9 mouse cellular contexts compared by ENCODE assay signal in genomic region chr6:89281492-89282332, GRCm38 (mm10).
DNase-seq lines count a peak whose midpoint lies in the region; ATAC-seq lines count a peak whose summit lies in the region.
"Had no signal": no experiment of that assay in that cellular context is flagged by ENCODE, and none has a peak within 500 bp of the region (broad histone marks: within the 10 kb centered on the region; RNA-seq: fewer than 3 reads in every experiment).

No protein-coding gene starts in this region.

- H3K4me2 ChIP-seq in lung, embryonic 16.5 days (ENCODE audit: low read depth, low read length) = peak overlapping the region; percentile 19; the same call in 1 of the 2 replicates
- peak overlapping the region; percentile 26 for H3K4me2 ChIP-seq in forebrain, embryonic 13.5 days
- peak overlapping the region; percentile 2 for H3K4me2 ChIP-seq in limb, embryonic 11.5 days (ENCODE audit: low read depth, severe bottlenecking)

- H3K27ac ChIP-seq in lung, embryonic 16.5 days (ENCODE audit: low read length) = peak overlapping the region; percentile 59
- H3K27ac ChIP-seq in forebrain, embryonic 13.5 days = no peak overlapping the region
- no peak overlapping the region for H3K27ac ChIP-seq in limb, embryonic 11.5 days (replicated peaks; ENCODE audit: low read depth, low read length)

- WGBS in lung, embryonic 16.5 days = 10% methylated on average over 16 of the region's 16 CpGs
- WGBS in forebrain, embryonic 13.5 days = 15% methylated on average over 16 of the region's 16 CpGs
- 13% methylated on average over 16 of the region's 16 CpGs for WGBS in limb, embryonic 11.5 days

- H3K36me3 ChIP-seq in lung, embryonic 16.5 days (ENCODE audit: control insufficient read depth, insufficient read depth, low read length) = no peaks in the 10 kb centered on the region
- no peaks in the 10 kb centered on the region for H3K36me3 ChIP-seq in forebrain, embryonic 13.5 days (ENCODE audit: poor library complexity, severe bottlenecking)
- H3K36me3 ChIP-seq in limb, embryonic 11.5 days (ENCODE audit: control insufficient read depth, insufficient read depth, low read length) = no peaks in the 10 kb centered on the region
- H3K36me3 ChIP-seq: G1E had no signal

- no peak for DNase-seq in lung, postnatal 4 days
- DNase-seq in limb, embryonic 11.5 days (ENCODE audit: low spot score) = peak; percentile 34
- DNase-seq in retina, embryonic 14.5 days (ENCODE audit: low spot score) = peak; percentile 53
- no peak for DNase-seq in heart, postnatal 14 days
- no peak for DNase-seq in right cerebral cortex, postnatal 25 days
- no peak for DNase-seq in c-Kit-positive CD71-positive TER-119-positive erythroid progenitor cells, embryonic 14.5 days (ENCODE audit: low spot score)

- H3K9me3 ChIP-seq in lung, embryonic 16.5 days (ENCODE audit: control insufficient read depth, low read length) = no peaks in the 10 kb centered on the region; the same call in 1 of the 2 replicates
- peaks cover 5% of the 10 kb centered on the region; the same call in 1 of the 2 replicates for H3K9me3 ChIP-seq in forebrain, embryonic 13.5 days (replicated peaks)
- no peaks in the 10 kb centered on the region for H3K9me3 ChIP-seq in limb, embryonic 11.5 days (ENCODE audit: control insufficient read depth, low read length)

- peaks cover 10% of the 10 kb centered on the region for H3K4me1 ChIP-seq in lung, embryonic 16.5 days (replicated peaks; ENCODE audit: control insufficient read depth, insufficient read depth, low read length)
- peaks cover 19% of the 10 kb centered on the region for H3K4me1 ChIP-seq in forebrain, embryonic 13.5 days
- H3K4me1 ChIP-seq in limb, embryonic 11.5 days (ENCODE audit: control insufficient read depth, insufficient read depth, low read length) = no peaks in the 10 kb centered on the region

- H3K9ac ChIP-seq in lung, embryonic 16.5 days (ENCODE audit: low read length) = no peak overlapping the region
- H3K9ac ChIP-seq in forebrain, embryonic 13.5 days = no peak overlapping the region
- no peak overlapping the region for H3K9ac ChIP-seq in limb, embryonic 11.5 days (ENCODE audit: low read length)

- intact Hi-C loops in heart, postnatal 14 days (cut with DNase I) = no loop called here

- ATAC-seq in lung, embryonic 16.5 days (ENCODE audit: low read depth) = peak; percentile 37
- ATAC-seq in forebrain, embryonic 13.5 days = peak; percentile 54; the same call in 1 of the 2 replicates
- ATAC-seq in limb, embryonic 11.5 days (ENCODE audit: insufficient number of reproducible peaks, low FRiP score, low TSS enrichment, low read depth) = no peak

- H3K27me3 ChIP-seq in lung, embryonic 16.5 days (ENCODE audit: control insufficient read depth, insufficient read depth, low read depth, low read length) = no peaks in the 10 kb centered on the region
- H3K27me3 ChIP-seq in forebrain, embryonic 13.5 days = peaks cover 13% of the 10 kb centered on the region
- no peaks in the 10 kb centered on the region for H3K27me3 ChIP-seq in limb, embryonic 11.5 days (ENCODE audit: control insufficient read depth, insufficient read depth, low read length)

- no peak overlapping the region for H3K4me3 ChIP-seq in lung, embryonic 16.5 days (ENCODE audit: low read length)
- H3K4me3 ChIP-seq in forebrain, embryonic 13.5 days = no peak overlapping the region
- H3K4me3 ChIP-seq in limb, embryonic 11.5 days (ENCODE audit: low read depth, low read length) = no peak overlapping the region

Comparison
In these comparisons a context has a peak if more than half of its experiments do, and no peak if none do; other contexts are left out.
1. DNase-seq: peak in limb, embryonic 11.5 days (single experiment) and retina, embryonic 14.5 days (single experiment); none in lung, postnatal 4 days (0 of 2), heart, postnatal 14 days (0 of 2), right cerebral cortex, postnatal 25 days (single experiment) and c-Kit-positive CD71-positive TER-119-positive erythroid progenitor cells, embryonic 14.5 days (single experiment).
2. Peak in every context shown above with its lines, with median percentiles within 50 percentile points of each other: H3K4me2 ChIP-seq.